Mouse (Mus musculus) adrenal gland, postnatal 25 days (tissue): ENCODE results near the gene Rbbp5. TPM values are rescaled to one million over a fixed set of nuclear protein-coding genes. Genes with fewer than 3 reads are reported as not detected.

Experiments used
- DNase-seq: peaks from one replicate; pipeline ENCODE4 v3.0.0; 2021; ENCODE audit warnings: mixed read lengths
- total RNA-seq: library from RNA; stranded (reverse); gene quantifications from 2 replicates; pipeline ENCODE4 v1.2.3, GENCODE M21; 2021

Rbbp5 gene
- total RNA-seq, 1 experiment from 2014 or later = 42.1 TPM

DNA sequence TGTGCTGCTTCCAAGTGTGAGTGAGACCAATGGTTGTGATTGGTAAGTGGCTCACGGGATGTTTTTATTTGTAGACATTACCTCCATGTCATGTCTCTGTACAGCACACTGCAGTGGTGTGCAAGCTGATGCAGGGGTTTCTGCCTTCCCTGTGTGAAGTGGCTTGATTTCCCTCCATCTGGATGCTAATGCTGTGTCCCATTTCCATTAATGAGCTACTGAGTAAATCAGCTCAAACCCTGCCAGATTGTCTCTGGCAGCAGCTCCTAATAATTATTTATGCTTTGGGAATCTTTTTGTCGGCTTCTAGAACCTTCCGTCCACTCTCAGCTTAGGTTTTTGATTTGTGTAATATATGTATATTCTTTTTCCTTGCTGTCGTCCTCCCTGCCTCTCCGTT, 28.0 kb downstream of the Rbbp5 start:
- no peak for DNase-seq

DNA sequence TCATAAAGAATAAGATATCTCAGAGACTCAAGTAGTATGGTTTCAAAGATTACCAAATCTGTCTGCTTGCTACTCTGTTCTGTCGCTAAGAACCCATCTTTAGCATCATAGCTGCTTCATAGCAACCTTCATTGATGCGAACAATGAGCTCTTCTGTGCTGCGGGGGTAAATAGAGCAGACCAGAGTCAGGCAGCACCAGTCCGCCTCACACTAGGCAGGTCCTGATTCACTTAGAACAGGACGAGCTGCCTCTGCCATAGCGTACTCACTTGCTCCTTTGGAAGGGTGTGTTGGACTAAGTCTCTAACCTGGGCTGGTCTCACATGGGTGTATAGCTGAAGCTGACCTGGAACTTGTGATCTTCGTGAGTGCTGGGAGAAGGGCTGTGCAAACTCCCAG, 28.9 kb downstream of the Rbbp5 start, which contains the start of gene Tmem81:
Gene Tmem81, plus strand, starts transcription at position 173 of the 400 bp plus-strand sequence.
- DNase-seq = no peak

DNA sequence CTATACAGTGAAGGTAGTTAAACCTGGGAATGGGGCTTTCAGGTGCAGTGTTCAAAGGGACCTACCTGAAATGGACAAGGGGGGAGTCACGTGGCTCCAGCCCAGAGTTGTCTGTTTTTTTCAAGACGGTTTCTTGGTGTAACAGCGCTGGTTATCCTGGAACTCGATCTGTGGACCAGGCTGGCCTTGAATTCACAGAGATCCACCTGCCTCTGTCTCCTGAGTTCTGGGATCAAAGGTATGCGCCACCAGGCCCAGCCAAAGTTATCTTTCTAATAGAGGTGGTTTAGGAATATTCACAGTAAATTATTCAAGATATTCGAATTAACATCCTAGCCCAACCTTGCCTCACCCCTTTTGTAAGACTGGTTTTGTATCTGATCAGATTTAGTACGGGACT, 29.5 kb downstream of the Rbbp5 start:
- DNase-seq = no peak

DNA sequence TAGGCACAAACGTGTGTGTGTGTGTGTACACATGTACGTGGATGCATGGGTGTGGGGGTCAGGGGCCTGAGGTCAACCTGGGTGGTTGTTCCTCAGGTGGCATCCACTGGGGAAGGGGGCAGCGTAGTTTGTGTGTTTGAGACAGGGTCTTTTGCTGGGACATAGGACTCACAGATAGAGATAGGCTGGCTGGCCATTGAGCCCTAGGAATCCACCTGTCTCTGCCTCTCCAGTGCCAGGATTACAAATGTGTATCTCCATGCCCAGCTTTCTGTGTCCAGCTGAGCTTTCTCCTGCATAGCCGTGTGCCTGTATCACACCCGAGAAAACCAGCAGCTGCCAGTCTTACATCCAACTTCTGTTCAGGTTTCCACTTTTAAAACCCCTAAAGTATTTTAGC, 32.6 kb downstream of the Rbbp5 start:
- no peak for DNase-seq

DNA sequence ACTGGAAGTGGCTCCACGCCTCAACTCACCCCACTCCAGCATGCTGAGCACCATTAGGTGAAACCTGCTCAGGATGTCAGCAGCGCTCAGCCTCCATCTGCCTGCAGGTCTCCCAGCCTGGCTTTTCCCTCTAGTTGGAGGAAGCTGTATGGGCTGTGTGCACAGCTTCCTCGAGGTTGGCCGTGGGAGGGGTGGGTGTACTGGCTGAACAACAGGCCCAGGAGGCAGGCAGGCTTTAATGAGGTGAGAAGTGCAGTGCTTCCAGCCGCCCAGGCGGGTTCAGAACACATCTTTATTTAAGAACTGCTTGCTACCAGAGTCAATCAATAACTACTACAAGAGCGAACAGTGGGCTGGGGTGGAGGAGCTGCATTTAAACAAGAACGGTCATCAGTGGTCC, 34.4 kb downstream of the Rbbp5 start:
- DNase-seq = no peak

DNA sequence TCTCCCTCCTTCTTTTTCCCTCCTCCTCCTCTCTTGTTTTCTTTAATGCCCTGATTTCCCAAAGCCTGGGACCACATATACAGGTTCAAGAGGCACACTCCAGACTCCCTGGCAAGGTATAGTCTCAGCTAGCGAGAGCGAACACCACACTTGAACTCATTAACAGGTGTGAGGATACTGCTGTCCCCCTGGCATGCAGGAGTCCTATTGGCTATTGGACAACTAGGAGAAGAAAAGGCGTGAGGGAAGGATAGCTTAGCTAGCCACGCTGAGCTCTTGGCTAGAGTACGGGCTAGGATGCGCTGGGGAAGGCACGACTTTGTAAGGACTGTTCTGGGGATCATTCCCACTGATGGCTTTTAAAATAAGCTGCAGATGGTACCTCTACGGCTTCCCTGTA, 34.9 kb downstream of the Rbbp5 start:
- no peak for DNase-seq

DNA sequence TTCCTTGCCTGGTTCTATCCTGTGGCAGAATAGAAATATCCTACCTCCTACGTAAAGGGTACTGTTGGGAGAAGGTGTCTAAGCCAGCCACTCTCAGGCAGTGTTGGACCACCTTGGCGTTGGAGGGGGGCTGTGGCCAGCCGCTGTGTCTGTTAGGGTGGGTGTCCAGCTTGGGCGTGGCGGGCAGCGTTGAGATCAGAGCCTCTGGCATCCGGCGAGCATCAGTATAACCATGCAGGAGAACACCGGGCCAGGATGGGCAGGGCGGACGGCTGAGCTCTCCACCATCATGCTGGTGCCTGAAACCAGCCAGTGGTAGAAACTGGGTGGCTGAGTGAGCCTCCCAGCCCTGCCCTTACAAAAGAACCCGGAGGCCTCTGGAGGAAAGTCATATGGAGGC, 38.2 kb downstream of the Rbbp5 start:
- DNase-seq = no peak

DNA sequence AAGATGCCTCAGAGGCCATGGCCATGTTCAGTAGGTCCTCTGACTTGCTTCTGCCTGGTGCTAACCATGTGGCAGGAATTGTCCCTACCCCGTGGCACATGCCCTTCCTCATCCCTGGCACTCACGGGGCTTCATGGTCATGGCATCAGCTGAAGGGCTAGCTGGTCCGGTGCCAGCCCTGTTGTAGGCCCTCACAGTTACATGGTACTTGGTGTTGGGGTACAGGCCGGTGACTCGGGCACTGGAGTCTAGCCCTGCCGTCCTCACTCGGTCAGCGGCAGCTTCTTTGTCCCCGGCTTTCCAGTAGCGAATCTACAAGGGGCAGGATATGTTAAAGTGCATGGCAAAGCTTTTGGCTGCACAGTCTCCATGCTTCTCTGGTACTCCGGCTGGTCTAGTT, 39.6 kb downstream of the Rbbp5 start:
- no peak for DNase-seq

DNA sequence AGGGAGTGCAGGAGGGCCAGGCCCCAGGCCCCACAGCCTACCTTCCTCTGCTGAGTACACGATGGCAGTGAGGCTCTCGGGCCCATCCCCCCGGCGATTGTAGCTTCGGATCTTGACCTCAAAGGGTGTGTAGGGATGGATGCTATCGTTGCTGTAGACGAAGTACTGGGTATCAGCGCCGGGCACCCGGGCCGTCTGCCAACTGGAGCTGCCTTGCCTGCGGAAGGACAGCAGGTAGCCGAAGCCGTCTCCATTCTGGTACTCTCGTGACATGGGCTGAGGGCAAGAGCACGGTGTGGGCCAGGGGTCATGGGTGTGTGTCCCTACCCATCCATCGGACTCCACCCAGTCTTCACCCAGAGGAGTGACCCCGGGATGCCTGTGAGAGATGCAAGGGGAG, 41.5 kb downstream of the Rbbp5 start:
- DNase-seq = no peak

DNA sequence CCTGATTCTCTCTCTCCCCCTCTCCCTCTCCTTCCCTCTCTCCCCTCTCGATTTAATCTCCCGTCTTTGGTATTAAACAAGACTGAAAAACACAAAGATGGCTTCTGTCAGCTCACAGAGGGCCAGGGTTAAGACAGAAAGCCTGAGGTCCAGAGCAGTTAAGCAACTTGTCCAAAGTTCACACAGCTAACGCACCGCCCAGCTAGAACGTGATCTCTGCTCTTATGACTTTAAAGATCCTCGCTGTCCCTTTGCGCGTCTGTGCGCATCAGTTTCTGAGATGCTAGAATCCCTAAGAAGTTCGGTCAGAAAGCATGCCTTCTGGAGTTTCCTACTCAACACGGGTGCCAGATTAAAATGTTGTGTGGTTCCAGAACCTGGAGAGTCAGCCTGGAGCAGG, 42.6 kb downstream of the Rbbp5 start:
- DNase-seq = no peak

DNA sequence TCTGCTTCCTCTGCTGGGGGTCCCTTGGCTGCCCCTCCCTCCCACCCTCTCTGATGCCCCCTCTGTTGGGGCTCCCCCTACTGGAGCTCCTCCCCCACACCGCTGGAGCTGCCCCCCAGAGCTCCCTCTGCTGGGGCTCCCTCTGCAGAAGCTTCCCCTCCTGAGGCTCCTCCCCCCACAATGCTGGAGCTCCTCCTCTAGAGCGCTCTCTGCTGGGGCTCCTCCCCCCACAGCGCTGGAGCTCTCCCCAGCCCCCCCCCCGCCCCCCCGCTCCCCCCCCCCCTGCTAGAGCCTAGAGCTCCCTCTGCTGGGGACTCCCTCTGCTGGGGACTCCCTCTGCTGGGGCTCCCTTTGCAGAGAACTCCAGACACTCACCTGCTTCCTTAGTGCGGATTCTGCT, 43.6 kb downstream of the Rbbp5 start:
- DNase-seq = peak; percentile 55

DNA sequence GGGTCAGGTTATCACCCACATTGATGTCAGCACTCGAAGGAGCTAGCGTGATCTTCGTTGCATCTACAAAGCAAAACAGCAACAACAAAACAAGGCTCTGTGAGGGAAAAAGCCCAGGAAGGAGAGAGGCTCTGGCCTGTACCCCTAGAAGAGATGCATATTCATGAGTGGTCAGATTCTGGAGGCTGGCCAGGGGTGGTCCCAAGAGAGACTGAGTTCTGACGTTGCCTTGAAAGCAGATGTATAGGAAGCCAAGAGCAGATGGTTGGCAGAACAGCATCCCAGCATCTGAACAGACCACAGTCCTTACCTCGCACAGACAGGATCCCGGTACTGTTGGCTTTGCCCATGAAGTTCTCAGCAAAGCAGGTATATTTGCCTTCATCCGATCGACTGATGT, 45.9 kb downstream of the Rbbp5 start:
- DNase-seq = no peak

DNA sequence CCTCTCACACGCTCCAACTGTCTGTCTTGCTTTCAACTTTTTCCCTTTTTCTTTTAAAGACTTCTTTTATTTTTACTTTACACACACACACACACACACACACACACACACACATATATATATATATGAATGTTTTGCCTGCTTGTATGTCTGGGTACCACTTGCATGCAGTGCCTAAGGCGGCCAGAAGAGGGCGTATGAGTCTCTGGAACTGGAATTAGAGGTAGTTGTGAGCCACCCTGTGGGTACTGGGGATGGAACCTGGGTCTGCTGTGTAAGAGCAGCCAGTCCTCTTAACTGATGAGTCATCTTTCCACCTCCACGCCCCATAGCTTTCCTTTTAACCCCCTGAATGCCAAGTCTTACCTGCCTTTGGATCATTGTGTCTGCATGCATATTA, 46.8 kb downstream of the Rbbp5 start:
- DNase-seq = peak; percentile 23

DNA sequence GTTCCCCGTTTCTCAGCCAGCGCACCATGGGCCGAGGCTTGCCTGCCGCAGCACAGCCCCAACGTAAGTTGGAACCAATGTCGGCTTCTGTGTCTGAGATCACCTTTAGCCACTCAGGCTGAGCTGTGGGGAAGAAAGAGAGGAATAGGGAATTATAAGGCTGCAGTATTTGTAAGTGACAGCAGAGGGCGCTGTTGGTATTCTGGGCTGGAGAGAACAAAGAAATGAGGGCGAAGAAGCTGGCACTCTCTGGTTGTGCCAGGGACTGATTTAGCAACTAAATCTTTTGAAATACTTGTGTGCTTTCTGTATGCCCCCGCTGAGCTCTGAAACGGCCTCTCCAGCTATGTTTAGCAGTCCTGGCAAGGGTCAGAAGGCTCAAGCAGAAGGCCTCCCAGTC, 48.7 kb downstream of the Rbbp5 start:
- peak; percentile 56 for DNase-seq

DNA sequence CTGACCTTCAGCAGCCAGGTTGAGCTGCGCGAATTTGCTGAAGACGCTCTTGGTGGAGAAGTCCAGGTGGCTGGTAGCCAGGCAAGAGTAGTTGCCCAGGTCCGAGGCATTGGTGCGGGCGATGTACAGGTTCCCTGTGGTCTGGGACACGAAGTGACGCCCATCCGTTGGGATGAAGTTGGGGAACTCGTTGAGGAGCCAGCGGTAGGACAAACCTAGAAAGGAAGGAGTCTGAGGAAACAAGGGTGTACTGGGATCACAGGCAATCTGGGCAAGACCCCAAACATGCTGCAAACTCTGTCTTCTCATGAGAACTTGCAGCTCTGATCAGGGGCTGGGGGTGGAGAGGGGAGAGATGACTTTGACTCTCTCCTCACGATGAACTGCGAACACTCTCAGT, 50.9 kb downstream of the Rbbp5 start:
- no peak for DNase-seq

DNA sequence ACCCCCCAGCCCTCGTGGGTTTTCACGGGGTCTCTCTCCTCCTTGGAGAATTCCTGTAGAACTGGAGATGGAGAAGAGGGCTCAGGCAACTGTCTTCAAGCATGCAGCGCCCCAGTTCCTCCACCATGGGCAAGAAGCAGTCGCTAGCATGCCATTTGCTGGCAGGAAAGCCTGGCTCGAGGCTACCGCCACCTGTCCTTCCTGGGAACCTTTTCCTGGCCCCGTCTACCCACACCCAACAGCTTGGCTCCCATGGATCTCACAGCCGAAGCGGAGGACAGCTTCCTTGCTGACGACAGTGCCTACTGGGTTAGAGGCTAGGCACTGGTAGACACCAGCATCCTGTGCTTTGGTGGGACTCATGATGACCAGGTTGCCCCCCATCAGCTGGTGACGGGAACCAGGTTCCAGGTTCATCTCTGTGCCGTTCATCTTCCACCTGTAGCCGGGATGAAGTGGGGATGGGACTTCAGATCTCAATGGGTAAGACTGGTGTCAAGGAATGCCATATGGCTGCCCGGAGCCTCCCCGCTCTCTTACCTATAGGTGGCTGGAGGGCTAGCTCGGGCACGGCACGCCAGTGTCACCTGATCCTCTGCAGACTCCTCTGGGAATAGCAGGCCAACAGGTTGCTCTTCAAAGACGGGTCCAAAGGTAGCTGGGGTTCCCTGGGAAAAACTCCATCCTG, 51.6 kb downstream of the Rbbp5 start:
- DNase-seq = no peak

DNA sequence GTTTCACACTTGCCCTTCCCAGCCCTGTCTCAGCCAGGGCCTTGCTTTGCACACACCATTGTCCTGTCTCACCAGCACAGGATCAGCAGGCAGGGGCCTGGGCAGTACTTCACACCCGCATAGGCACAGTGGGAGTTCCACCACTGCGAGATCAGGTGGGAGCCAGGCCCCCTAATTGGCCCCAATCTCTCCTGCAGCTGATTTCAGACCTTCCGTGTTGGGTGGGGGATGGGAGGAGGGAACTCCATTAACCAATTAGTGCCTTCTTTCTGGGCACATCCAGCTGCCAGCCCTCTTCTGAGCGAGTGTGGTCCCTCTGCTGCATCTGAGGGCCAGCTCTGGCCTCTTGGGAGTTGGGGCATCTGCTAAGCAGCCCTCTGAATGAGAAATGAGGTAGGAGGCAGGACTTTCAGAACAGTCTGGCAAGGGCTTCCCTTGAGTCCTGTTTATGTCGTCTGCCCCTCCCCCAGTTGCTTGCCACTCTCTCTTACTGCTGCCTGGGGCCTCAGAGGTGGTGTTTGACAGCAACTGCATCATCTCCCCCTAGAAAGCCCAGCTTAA, 53.5 kb downstream of the Rbbp5 start:
- DNase-seq = no peak

DNA sequence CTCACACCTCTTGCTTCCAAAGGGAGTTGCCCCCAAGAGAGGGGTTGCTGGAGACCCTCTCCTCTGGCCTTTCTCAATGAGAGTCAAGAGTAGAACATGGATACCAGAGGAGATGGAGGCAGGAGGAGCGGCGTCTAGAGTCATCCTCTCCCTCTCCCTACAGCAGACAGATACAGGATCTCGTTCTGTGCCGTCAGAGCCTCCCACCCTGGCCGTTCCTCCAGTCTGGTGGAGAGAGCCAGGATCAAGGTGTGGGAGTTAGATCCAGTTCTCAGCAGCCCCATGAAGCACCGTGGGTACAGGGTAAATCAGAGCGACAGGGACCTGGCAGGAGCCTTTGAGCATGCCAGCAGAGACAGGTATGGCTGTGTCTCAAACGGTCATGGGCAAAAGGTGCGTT, 55.4 kb downstream of the Rbbp5 start:
- no peak for DNase-seq

DNA sequence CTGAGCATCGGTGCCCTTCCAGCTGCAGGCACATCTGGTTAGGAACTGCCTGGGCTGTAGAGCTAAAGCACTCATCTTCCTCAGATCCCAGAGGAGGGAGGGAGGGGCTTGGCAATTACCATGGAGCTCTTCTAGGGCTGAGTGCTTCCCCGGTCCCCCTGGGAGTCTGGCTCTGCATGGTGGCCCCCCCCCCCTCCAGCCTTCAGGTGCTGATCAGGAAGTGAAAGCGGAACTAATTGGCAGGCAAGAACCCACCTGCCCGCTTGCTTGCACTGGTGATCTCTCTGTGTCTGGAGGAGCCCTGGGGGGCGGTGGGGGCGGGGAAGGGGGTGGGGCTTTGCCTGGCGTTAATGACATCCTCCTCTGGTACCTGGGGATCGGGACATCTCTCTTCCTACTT, 56.7 kb downstream of the Rbbp5 start:
- DNase-seq = no peak

DNA sequence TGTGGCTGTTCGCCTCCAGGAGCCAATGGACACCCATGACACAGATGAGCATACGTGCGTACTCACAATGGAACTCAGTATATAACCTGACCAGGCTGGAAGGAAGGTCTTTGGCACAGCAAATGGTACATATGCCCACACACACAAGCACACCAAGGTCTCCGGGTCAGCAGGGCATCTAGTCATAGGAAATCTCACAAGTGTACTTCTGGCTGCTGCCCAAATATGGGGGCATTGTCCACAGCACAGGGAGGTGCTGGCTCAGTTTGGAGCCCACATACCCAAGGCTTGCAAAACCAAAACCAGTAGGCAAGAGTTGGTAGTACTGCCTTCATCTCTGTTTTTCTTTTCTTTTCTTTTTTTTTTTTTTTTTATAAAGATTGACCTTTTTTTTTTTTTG, 58.4 kb downstream of the Rbbp5 start:
- no peak for DNase-seq

DNA sequence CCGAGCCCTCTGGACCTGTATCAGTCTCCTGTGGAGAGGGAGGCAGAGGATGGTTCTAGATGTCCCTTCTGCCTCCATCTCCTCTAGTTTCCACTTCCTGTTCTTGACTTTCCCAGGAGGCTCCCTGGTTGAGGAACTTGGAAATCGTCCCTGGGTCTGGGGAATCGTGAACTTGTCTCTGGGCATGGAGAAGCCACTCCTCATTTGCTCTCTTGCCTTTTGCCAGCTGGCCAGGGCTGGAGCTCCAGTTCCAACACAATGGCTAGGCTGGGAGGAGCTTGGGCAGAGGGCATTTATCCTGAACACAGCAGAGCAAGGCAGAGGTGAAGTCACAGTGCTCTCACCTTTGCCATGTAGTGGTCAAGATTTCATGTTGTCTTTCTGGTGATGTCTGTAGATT, 59.3 kb downstream of the Rbbp5 start:
- DNase-seq = no peak

DNA sequence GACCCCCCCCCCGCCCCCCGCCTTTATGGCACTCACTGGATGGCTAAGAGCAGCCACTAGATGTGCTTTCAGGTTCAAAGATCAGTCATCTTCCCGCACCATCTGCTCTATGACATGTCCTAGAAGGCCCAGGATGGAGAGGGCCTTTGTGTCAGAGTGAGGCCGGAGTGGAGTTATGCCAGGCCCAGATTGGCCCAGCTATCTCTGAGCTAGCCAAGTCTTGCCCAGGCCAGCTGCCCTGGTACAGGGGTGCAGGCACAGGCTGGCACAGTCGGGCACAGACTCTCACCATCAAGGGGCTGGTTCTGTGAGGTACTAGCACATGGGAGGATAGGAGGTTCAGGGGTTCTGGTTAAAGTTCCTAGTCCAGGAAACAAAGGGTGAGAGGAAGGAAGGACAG, 60.6 kb downstream of the Rbbp5 start:
- DNase-seq = no peak

DNA sequence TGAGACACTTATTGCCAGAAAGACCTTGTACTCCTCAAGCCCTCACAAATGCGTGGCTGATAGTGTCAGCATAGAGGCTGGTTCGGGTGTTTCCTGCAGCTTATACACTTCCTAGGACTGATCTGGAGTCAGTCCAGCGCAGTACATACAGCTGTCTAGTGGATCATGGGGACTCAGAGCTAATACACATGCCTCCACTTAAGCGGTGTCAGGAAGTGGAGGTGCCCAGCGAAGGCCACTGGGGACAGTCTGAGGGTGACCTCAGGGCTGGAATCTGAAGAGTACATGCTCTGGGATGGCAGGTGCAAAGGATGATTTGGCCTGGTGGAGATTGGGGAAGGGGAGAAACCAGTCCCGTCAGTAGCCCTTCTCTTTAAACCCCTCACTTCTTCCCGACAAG, 63.5 kb downstream of the Rbbp5 start:
- no peak for DNase-seq

DNA sequence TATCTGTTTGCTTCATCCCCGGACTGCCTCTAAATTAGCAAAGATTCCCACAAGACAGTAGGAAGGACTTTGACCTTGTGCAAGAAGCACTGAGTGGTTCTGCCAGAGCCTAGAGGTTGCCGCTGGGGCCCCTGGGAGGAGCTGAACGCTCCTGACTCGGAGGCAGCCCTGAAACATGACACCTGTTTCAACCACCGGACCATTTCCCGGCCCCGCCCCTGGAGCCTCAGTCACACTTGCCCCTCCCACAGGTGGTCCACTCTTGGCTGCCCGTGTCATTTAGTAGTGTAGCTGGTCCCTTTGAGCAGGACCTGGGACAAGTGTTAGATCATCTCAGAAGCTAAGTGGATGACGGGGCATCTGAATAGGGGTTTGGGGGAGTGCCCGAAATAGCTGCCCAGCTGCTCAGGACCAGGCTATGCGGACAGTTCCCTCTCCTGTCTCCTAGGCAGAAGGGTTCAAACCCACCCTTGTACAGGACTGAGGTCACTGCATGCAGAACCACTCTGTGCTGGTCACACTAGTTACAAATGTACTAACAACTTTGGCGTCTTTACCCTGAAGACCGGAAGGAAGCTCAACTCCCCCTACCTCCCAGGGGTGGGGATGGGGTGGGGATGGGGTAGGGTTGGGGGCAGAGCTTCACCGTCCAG, 64.1 kb downstream of the Rbbp5 start:
- DNase-seq = no peak
